Mouse (Mus musculus) G1E (cell line): ENCODE measurements around the gene Tmod1. TPM values are rescaled to one million over a fixed set of nuclear protein-coding genes. Genes with fewer than 3 reads are reported as not detected.

Experiments
- ATAC-seq: 2 replicates; pipeline ENCODE4 v1.8.0; 2016; ENCODE audit warnings: mild to moderate bottlenecking; ENCODE audit not compliant: insufficient number of reproducible peaks, poor library complexity, low FRiP score, severe bottlenecking; ENCODE audit errors: extremely low read depth
- DNase-seq: peaks from one replicate; pipeline ENCODE4 v3.0.0; 2012; ENCODE audit warnings: low spot score
- H3K27me3 ChIP-seq: 2 replicates; pipeline ENCODE4 v1.6.1; 2012; ENCODE audit warnings: mild to moderate bottlenecking, low read length, inconsistent platforms; ENCODE audit not compliant: insufficient read depth
- H3K36me3 ChIP-seq: replicated peaks from 2 replicates; pipeline ENCODE3; 2012; ENCODE audit warnings: mild to moderate bottlenecking, inconsistent platforms
- H3K4me1 ChIP-seq: 2 replicates; pipeline ENCODE4 v1.6.1; 2012; ENCODE audit warnings: low read depth, low read length, inconsistent platforms, mixed read lengths; ENCODE audit not compliant: insufficient read depth
- H3K4me3 ChIP-seq: 2 replicates; pipeline ENCODE4 v1.5.1; 2012; ENCODE audit warnings: low read depth, mild to moderate bottlenecking, inconsistent platforms, low read length, moderate library complexity, mixed read lengths
- H3K9me3 ChIP-seq: replicated peaks from 2 replicates; pipeline ENCODE4 v1.6.1; 2012; ENCODE audit warnings: inconsistent platforms
- CTCF ChIP-seq: IDR thresholded peaks from 2 replicates; pipeline ENCODE4 v1.5.1; 2012; ENCODE audit warnings: low read depth, low read length, inconsistent platforms, mixed read lengths
- GATA1 ChIP-seq: IDR thresholded peaks from 2 replicates; pipeline ENCODE4 v1.6.1; 2012; ENCODE audit warnings: borderline replicate concordance, low read length, inconsistent platforms, mixed read lengths
- GATA2 ChIP-seq: IDR thresholded peaks from 2 replicates; pipeline ENCODE4 v1.6.1; 2012; ENCODE audit warnings: low read depth, low read length, inconsistent platforms, borderline replicate concordance
- POLR2AphosphoS5 ChIP-seq: IDR thresholded peaks from 2 replicates; pipeline ENCODE4 v1.6.1; 2012; ENCODE audit warnings: low read depth, low read length, inconsistent platforms; ENCODE audit not compliant: insufficient replicate concordance
- TAL1 ChIP-seq: conservative IDR thresholded peaks from 2 replicates; pipeline ENCODE4 v1.6.1; 2012; ENCODE audit warnings: low read depth, low read length, inconsistent platforms, mixed read lengths
- polyA plus RNA-seq: library from polyadenylated mRNA; stranded (reverse); fragments of >175 nt; gene quantifications from 2 replicates; pipeline ENCODE4 v1.2.3, GENCODE M21; 2012
- total RNA-seq, 2 experiments: library from RNA; stranded (forward) in 1 of 2; stranded (reverse) in 1 of 2; fragments of 200-1000 nt in 1 of 2; fragments of >200 nt in 1 of 2; fragmentation: Nextera tagmentation in 1 of 2; gene quantifications; 2 replicates each; pipeline ENCODE4 v1.2.3; 2014 to 2017

The Tmod1 gene
- total and polyA plus RNA-seq, 3 experiments, result 0.64 to 14.6 (median 1.1) TPM

GRCm38 (mm10) chr4:46023021-46023481 lies 15.7 kb upstream of the Tmod1 start:
- TF ChIP-seq GATA1 (no peak), GATA2 (no peak), CTCF (no peak), TAL1 (peak; percentile 61), POLR2AphosphoS5 (no peak)
- H3K9me3 ChIP-seq, result no peaks in the 10 kb centered on the region
- H3K4me1 ChIP-seq, result peaks cover 13% of the 10 kb centered on the region
- no peak for DNase-seq
- peak; percentile 76 for ATAC-seq
- peaks cover 22% of the 10 kb centered on the region; the same call in 1 of the 2 replicates for H3K27me3 ChIP-seq
- H3K4me3 ChIP-seq, result no peak overlapping the region
- H3K36me3 ChIP-seq, result no peaks in the 10 kb centered on the region

- H3K36me3 ChIP-seq, result no peaks in the 10 kb centered on the region
- no peak for ATAC-seq
These were observed 12.8 kb upstream of the Tmod1 start for GRCm38 (mm10) chr4:46025893-46026292.

GRCm38 (mm10) chr4:46028224-46028623 lies 10.5 kb upstream of the Tmod1 start:
- Histone ChIP-seq H3K9me3 (peaks cover 6% of the 10 kb centered on the region; the same call in 1 of the 2 replicates), H3K27me3 (peaks cover 38% of the 10 kb centered on the region), H3K4me1 (peaks cover 6% of the 10 kb centered on the region), H3K36me3 (no peaks in the 10 kb centered on the region), H3K4me3 (no peak overlapping the region)
- no peak for TF ChIP-seq GATA2
- DNase-seq (no peak), ATAC-seq (no peak)

More at GRCm38 (mm10) chr4:46025893-46026292, 12.8 kb upstream of the Tmod1 start:
- Histone ChIP-seq H3K4me1 (peaks cover 13% of the 10 kb centered on the region), H3K9me3 (peaks cover 6% of the 10 kb centered on the region; the same call in 1 of the 2 replicates), H3K4me3 (no peak overlapping the region), H3K27me3 (peaks cover 27% of the 10 kb centered on the region; the same call in 1 of the 2 replicates)
- DNase-seq, result no peak
- TF ChIP-seq CTCF, result no peak
- no peak for TF ChIP-seq GATA1
- no peak for TF ChIP-seq POLR2AphosphoS5
- TF ChIP-seq TAL1, result no peak
- no peak for TF ChIP-seq GATA2

GRCm38 (mm10) chr4:46028781-46029180 lies 10.0 kb upstream of the Tmod1 start:
- peaks cover 5% of the 10 kb centered on the region for H3K4me1 ChIP-seq
- TF ChIP-seq GATA1, result no peak
- TF ChIP-seq TAL1, result no peak
- no peak for TF ChIP-seq GATA2
- TF ChIP-seq CTCF, result no peak
- no peak for TF ChIP-seq POLR2AphosphoS5
- ATAC-seq (no peak), DNase-seq (no peak)
- no peak overlapping the region for H3K4me3 ChIP-seq
- H3K36me3 ChIP-seq, result no peaks in the 10 kb centered on the region
- peaks cover 6% of the 10 kb centered on the region; the same call in 1 of the 2 replicates for H3K9me3 ChIP-seq
- peaks cover 41% of the 10 kb centered on the region for H3K27me3 ChIP-seq

- H3K4me3 ChIP-seq, result no peak overlapping the region
- H3K4me1 ChIP-seq, result no peaks in the 10 kb centered on the region; the same call in 1 of the 2 replicates
- peaks cover 42% of the 10 kb centered on the region for H3K27me3 ChIP-seq
- TF ChIP-seq POLR2AphosphoS5, result no peak
- TF ChIP-seq CTCF, result no peak
- TF ChIP-seq TAL1, result no peak
- no peak for TF ChIP-seq GATA1
- no peak for TF ChIP-seq GATA2
- ATAC-seq (no peak), DNase-seq (no peak)
- H3K36me3 ChIP-seq, result no peaks in the 10 kb centered on the region
- H3K9me3 ChIP-seq, result peaks cover 6% of the 10 kb centered on the region; the same call in 1 of the 2 replicates
These were observed 9.2 kb upstream of the Tmod1 start for GRCm38 (mm10) chr4:46029552-46029951.

GRCm38 (mm10) chr4:46032448-46032847 lies 6.3 kb upstream of the Tmod1 start:
- DNase-seq, result no peak

More at GRCm38 (mm10) chr4:46032448-46032847, 6.3 kb upstream of the Tmod1 start:
- no peaks in the 10 kb centered on the region for H3K36me3 ChIP-seq
- H3K4me3 ChIP-seq, result no peak overlapping the region
- H3K27me3 ChIP-seq, result peaks cover 44% of the 10 kb centered on the region
- no peaks in the 10 kb centered on the region; the same call in 1 of the 2 replicates for H3K4me1 ChIP-seq
- H3K9me3 ChIP-seq, result peaks cover 6% of the 10 kb centered on the region; the same call in 1 of the 2 replicates
- ATAC-seq, result no peak
- TF ChIP-seq GATA1, result no peak
- TF ChIP-seq POLR2AphosphoS5, result no peak
- TF ChIP-seq TAL1, result no peak
- no peak for TF ChIP-seq CTCF
- no peak for TF ChIP-seq GATA2
